Mouse (Mus musculus): ENCODE measurements around the gene Slc39a10. TPM values are rescaled to one million over a fixed set of nuclear protein-coding genes. Genes with fewer than 3 reads are reported as not detected.
"Not testable (repeated sequence)": the region's sequence is repeated elsewhere in the genome, so short reads cannot be mapped to it uniquely, and the experiment has no call there.

Slc39a10 gene
- total RNA-seq, 4 experiments from 2014 or later, result 3.5 to 5.2 (median 4.3) TPM

DNA sequence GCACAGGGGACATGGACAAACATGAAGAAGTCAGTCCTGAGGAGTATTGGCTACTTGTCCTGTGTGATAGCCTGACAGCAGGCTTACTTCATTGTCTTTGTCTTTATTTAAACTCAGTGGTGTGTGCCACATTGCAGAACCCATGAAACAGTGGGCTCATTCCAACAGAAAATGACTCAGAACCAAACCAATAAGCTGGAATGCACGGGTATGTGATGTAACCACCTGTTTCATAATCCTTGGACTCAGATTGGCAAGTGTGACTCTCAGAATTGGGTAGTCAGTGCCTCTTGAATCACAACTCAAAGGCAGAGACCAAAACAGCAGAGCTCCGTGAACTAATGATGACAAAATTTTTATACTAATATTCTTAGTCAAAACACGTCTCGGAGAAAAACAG lies 110.4 kb downstream of the Slc39a10 start:
- DNase-seq (ENCODE audit: low spot score in 2 of 2), result not testable (repeated sequence)

DNA sequence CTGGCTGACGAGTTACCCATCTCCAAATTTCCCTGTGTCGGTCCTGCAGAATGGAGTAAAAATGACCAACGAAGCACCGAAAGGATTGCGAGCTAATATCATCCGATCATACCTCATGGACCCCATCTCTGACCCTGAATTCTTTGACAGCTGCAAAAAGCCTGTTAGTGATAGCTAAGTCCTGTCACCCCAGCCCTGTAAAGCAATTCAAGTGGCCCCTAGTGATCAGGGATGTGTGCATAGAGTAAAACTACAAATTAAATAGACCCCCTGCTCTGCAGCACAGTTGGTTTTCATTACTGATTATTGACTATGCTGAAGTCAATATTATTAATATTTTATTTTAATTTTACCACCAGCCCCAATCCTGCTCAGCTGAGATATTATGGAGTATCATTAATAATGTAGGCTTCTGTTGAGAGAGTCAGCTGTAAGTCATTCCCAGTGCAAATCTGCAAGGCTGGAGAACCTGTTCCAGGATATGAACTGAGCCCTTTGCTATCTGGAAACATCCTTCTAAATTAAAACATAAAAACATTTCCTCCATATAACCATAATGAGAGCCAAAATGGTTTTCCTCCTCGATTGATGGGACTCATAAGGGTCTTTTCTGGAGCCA lies 122.5 kb downstream of the Slc39a10 start:
- not testable (repeated sequence) for DNase-seq (ENCODE audit: low spot score in 2 of 2)

DNA sequence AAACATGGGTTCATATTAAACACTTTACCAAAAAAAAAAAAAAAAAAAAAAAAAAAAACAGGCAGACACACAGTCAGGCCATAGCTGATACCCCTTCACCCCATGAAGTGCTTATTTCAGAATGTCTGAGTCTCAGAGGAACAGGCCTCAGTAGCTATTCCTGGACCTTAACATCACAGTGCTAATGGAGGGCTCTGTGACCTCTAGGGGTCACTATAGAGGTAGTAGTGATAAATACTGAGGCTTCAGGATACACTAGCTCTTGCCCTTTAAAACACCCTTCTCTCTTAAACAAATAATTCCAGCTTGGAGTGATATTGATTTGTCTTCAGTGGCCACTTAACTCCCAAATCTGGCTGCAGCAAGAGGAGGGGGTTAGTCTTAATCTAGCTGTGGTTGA lies 123.3 kb downstream of the Slc39a10 start:
- not testable (repeated sequence) for DNase-seq (ENCODE audit: low spot score in 2 of 2)

DNA sequence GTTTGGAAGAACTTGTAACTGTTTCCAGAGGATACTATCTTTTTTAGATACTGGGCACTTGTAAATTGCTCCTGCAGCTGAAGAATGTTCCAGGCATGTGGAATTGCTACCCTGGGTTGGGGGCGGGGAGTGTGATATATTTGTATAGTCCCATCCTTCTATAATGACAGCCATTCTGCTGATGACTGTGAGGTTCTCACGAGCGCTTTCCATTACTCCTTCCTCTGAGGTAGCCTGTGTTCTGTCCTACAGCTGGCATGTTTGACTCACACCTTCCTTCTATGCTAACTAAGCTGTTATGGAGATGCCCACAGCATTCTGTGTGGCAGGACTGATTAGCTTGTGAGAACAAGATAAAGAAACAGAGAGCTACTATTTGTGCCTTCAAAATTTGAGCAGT lies 128.1 kb downstream of the Slc39a10 start:
- DNase-seq (ENCODE audit: low spot score in 2 of 2), result not testable (repeated sequence)

All from gastrocnemius, adult 8-10 months (tissue).